Mouse (Mus musculus): ENCODE measurements around the gene Hinfp.
A peak's percentile ranks its signal among the peaks of the same experiment; 100 is the strongest.
"Not testable (repeated sequence)": the region's sequence is repeated elsewhere in the genome, so short reads cannot be mapped to it uniquely, and the experiment has no call there.

Hinfp gene

DNA sequence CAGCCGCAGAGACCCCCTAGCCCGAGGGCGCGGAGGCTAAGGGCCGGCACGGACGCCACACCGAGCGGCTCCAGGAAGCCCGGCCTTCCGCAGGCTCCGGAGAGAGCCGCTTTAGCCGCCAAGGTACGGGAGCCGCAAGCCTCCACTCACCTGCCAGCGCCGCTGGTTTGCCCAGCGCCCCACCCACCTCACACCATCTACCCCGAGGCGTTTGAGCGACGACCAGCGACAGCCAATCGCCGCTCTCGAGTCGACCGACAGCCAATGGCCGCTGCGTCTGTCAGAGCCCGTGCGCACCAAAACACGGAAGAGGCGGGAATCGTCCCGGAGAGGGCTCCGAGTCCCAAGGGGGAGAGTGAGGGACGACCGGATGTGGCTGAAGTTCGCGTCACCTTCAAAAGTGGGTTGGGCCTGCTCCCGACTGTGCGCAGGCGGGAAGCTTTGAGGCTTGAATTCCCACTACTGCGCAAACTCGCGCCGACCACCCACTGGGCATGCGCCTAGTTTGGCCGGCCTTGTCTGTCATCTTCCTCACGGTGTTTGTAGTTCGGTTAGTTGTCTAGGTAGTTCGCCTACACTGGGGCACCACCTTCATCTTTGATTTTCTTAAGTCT, at the start of gene Hinfp:
Gene Hinfp, minus strand, starts transcription at position 206 of the 614 bp plus-strand sequence.
- DNase-seq = peak; percentile 100

DNA sequence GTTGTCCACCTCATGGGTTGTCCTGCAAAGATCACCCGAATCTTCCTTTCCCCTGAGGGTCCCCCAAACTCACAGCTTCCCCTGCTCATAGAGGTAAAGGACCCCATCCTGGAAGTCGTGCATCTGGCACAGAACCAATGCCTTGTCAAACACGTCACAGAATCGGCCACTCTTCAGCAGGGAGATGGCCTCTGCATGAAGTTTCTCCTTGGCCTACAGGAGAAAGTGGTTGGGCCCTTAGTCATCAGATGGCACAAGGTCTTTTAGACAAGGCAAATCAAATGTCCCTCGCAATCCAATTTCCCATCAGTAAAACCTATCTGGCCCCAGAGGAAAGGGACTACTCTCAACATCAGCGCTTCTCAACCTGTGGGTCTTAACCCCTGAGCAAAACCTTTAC, 47.7 kb upstream of the Hinfp start:
- DNase-seq = peak; percentile 85

DNA sequence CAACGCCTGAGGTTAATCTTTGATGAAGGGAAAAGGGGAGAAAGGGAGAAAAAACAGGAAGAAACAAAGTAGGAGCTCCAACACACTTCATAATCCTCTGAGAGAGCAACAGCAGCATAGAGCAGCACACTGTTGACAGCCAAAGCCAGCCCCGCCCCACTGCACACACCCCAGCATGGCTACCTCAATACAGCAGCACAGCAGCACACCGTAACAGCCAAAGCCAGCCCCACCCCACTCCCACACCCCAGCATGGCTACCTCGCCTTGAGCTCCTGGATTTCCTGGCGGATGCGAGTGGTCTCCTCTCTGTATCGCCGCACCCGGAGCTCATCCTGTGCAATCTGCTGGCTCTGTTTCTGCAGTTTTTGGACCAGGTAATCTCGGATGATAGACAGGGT, 46.9 kb upstream of the Hinfp start:
- no peak for DNase-seq

DNA sequence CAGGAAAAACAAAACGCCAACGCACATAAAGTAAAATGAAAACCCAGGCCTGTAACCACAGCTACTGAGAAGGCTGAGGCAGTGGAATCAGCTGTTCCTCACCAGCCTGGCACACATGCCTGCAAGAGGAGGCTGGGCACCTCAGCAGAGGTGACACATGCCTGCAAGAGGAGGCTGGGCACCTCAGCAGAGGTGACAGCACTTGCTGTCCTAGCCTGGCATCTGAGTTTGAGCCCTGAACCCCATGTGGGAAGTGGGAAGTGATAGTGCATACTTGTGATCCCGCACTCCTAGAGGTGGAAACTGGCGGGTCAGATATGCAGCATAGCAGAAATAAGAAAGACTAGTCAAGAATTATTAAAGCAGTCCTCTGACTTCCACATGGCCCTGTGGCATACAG, 45.9 kb upstream of the Hinfp start:
- DNase-seq = peak; percentile 88

DNA sequence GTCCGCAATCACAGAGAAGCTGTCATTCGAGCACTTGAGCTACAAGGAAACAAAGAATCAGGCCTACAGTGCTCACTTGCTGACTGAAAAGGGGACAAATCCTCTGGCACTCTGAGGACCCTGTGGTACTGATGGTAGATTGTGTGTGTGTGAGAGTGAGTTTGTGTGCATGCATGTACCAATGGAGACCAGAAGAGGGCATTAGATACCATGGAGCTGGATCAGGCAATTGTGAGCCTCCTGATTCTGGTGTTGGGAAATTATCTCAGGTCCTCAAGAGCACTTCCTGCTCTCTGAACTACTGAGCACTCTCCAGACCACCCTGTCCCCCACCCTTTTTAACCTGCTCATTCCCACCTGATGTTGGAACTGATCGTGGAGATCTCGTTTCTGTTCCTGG, 43.1 kb upstream of the Hinfp start:
- DNase-seq = no peak

DNA sequence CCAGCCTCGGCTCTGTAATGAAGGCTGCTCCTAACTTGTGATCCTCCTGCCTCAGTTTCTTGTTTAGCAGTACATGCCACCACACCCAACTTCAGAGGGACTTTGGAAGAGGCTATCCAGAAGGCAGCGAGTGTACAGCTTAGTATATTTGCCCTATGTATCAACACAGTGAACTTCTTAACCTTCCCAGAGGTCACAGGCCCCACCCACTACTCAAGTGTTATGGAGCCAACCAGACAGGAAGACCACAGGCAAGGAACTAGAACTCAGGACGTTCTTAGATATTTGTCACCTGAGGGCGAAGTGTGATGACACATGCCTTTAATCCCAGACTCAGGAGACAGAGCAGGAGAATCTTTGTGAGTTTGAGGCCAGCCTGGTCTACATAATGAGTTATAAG, 42.1 kb upstream of the Hinfp start:
- peak; percentile 80 for DNase-seq

DNA sequence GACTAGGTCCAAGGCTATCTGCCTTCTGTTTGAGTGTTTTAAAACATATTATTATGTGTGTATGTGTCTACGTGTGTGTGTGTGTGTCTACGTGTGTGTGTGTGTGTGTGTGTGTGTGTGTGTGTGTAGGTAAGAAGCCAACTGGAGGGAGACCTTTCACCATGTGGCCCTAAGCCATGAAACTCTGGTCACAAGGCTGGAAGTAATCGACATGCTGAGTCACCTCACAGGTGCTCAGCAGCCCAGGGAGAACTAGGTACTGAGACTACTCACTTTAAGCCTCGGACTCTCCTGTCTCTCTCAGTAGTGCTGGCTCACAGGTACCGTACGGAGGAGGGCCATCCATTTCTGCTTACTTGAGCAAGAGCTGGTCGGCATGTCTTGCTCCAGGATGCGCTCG, 41.7 kb upstream of the Hinfp start:
- no peak for DNase-seq

DNA sequence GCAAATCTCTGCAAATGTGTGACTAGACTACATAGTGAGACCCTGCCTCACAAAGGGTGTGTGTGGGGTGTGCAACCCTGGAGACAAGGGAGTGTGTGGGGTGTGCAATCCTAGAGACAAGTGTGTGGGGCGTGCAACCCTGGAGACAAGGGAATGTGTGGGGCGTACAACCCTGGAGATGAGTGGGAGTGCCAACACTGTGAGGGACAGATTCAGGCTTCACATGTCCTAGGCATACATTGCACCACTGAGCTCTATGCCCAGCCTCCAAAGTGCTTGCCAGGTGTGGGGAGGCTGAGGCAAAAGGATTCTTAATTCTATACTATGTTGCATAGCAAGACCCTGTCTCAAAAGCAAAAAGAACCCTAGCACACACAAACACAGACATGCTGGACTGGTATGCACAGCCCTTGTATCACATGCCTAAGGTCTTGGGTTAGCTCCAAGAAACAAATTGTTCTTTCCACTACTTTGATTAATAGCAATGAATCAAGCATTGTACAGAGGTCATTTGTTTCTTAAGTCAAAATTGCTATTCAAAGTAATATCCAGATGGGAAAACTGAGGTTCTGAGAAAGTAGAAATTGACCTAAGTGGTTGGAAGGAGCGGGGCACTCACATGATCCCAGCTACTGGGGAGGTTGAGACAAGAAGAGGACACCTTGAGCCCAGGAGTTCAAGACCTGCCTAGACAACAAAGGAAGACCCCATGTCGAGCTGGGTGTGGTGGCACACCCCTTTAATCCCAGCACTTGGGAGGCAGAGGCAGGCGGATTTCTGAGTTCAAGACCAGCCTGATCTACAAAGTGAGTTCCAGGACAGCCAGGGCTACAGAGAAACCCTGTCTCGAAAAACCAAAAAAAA, 40.3 kb upstream of the Hinfp start:
- peak; percentile 88 for DNase-seq

DNA sequence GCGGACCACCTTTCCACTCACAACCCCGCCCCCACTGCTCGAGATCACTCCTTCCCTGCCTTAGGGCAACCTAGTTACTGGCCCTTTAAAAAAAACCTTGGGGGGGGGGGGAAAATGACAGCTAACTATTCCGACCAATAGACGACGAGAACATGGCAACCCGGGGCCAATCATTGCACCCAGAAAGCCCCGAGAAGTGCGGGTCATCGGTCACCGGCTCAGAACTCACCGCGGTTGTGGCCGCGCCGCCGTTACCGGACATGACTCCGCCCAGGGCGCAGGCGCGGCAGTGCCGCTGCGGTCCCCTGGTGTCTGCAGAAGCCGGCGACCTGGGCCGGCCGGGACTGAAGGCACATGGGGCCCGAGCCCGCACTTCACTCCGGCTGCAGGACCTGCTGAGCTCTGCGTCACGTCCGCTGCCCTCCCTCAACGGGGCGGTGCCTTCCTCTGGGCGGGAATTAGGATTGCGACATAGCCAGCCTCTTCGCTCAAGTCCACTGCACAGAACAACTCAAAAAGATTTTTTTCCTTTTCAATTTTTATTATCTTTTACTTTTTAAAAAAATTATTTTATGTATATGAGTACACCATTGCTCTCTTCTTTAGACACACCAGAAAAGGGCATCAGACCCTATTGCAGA, 38.4 kb upstream of the Hinfp start, which contains the start of gene Hmbs:
Gene Hmbs, minus strand, starts transcription at position 448 of the 641 bp plus-strand sequence.
- DNase-seq = peak; percentile 99

DNA sequence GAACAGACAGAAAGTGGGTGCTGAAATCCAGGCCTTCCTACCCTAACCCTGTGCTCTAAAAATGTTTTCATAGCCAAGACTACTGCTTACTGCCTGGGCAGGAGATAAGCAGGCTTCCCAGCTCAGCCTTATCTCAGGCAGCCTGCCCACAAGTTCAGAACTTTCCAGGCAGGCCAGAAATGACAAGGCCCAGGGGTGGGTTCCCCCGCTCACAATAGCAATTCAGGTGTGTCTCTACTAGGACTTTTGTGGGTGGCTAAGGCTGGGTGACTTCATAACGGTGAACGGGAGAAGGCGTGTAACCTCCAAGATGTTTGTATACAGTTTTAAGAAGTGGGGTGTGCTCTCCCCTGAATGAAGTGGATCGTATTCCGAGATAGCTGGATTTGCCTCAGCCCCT, 37.8 kb upstream of the Hinfp start:
- peak; percentile 96 for DNase-seq

DNA sequence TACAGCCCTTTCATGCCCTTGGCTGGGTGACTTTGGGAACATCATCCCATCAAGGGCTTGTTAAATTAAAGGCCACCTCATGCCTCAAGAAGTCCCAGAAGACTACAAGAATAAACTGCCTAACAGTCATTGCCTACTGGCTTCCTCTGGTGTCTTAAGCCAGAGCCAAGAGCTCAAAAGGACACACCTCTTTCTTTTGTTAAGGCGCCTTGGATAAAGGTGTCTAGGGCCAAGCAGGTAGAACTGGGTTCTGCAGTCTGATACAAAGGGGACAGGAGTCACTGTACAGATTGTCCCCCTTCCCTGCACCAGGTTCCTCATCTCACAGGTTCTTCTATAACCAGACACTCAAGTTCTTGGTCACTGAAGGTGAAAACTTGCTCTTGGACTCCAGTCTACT, 37.1 kb upstream of the Hinfp start:
- DNase-seq = peak; percentile 85

DNA sequence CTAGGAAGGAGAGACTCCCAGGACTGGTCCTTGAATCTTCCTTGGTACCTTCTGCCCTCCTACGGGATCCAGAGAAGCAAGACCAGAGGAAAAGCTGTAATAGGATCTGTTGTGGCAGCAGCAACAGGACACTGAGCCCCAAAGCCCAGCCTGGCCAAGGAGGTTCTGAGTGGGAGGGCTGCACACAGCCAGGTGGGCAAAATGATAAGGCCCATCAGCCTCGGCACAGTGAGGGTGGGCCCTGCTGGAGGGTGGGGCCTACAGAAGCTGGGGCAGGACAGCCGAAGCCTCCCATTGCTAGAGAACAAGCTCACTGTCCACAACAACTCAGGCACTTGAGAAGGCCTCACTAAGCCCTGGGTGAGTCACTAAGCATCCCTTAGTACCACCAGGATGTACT, 36.7 kb upstream of the Hinfp start:
- peak; percentile 85 for DNase-seq

DNA sequence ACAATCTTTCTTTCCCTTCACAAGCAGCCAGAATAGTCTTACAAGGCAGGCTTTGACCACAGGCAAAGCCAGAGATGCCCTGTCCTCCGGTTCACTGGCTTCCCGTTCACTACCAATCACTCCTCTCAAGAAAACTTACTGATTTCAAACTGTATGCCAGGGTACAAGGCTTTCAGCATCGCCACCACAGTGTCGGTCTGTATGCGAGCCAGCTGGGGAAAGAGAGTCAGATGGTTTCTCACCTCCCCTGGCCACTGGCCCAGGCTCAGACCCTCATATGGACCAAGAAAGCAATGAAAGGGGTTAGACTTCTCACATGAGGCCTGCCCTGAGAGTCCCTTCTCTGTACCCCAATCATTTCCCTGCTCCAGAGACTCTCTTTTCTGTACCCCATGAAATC, 36.0 kb upstream of the Hinfp start:
- peak; percentile 84 for DNase-seq

DNA sequence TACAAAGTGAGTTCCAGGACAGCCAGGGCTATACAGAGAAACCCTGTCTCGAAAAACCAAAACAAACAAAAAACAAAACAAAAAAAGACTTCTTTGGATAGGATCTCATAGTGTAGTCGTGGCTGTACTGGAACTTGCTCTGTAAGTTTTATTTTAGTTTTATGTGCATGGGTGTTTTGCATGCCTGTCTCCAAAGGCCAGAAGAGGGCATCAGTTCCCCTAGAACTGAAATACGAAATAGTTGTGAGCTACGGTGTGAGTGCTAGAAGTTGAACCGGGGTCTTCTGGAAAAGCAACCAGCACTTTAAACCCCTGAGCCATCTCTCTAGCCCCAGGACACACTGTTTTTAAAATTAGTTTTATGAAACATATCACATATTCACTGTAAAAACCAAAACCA, 33.1 kb upstream of the Hinfp start:
- DNase-seq = no peak

DNA sequence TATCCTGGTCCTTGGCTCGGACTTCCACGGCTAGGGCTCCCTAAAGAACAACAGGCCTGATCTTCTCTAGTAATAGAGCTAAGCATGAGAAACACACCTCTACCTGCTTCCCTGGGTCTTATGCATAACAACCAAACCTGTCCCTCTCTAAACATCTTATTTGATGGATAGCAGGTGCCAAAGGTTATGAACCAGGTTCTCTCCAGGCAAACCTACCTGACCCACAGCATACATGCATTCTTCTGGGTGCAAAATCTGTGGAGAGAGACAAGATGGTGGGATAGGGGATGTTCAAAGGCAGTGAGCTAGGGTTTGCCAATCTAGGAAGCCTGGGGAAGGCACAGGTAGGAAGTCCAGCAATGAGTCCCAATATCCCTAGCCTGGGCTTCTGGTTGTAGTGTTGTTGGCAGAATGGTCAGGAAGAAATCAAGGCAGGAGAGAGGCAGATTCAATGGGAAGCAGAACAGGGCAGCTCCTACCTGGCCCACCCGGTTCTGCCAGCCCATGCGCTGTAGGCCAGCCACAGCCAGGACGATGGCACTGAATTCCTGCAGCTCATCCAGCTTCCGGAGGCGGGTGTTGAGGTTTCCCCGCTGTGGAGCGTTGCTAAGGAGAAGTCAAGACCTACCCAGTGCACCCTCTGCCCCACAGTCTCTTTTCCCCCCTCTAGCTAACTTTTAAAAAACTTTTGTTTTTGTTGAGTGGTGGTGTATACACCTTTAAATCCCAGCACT, 32.1 kb upstream of the Hinfp start:
- no peak for DNase-seq

DNA sequence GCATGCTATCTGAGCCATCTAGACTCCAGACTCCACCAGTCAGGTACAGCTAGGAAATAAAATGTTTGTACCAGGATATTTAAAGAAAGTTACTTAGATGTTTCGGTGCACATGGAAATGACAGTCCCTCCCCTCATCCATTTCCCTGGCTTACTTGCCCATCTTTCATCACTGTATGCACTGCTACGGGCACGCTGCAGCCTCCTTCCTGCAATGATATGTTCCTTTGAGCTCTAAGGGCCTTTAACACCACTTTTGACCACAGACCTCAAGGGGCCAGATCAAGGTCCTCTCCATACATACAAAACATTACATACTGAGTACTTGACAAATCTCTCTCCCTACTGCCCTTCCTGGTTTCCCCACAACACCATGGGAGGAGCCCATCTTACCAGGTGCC, 31.5 kb upstream of the Hinfp start:
- DNase-seq = no peak

DNA sequence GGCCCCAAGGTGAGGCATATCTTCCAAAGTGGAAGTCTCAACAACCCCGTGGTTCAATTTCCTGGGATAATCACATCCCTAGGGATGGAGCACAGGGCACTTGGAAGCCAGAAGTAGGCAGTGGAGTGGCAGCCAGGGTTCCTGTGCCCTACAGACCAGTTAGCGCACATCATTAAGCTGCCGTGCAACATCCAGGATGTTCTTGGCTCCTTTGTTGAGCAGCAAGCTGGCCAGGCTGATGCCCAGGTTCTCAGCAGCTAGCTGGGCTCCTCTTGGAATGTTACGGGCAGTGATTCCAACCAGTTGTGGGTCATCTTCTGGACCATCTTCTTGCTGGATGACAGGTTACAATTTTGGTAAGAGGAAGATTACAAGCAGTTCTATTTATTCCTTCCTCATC, 31.0 kb upstream of the Hinfp start:
- DNase-seq = not testable (repeated sequence)

DNA sequence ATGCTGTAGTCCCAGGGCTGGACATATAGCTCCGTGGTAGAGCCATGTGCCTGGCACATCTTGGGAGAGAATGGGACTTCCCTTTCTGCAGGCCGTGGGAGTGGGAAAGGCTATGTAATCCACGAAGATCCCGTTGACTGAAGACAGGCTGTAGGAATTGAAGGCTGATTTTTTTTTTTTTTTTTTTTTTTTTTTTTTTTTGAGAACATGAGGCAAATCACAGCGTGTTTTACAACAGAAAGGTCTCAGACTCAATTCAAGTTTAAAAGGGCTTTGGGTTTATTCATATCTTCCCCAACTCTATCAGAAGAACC, 30.6 kb upstream of the Hinfp start:
- no peak for DNase-seq

DNA sequence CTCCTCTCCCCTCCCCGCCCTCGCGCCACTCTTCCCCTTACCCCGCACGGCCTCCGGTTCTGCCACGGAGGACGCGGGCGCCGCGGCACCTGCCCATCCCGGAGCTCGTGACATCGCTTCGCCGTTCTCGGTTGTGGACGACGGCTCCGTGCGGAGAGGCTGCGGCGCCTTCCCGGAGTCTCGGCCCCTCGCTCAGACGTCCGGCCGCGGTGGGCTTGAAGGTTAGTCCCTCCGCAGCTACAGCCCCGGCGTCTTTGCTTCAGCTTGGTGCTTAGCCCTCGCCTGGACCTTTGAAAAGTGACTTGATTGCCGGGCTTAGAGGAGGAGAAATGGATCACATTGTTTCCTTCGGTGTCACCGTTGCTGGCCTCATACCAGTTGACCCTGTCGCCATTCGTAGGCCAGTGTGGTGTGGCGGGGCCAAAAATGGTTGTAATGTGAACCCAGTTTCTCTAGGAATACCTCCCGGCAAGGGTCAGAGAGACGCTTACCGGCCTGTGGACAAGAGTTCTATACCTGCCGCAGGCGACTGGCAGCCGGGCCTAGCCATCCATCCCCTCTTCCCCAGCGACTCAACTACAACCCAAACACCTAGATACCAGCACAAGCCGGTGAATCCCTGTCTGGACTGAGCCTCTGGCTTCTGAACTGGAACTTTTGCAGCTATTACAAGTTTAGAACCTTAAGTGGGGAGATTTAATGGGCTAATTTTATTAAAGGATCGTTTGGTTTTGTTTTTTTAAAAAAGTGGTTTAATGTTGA, 30.0 kb upstream of the Hinfp start:
- peak; percentile 93 for DNase-seq

DNA sequence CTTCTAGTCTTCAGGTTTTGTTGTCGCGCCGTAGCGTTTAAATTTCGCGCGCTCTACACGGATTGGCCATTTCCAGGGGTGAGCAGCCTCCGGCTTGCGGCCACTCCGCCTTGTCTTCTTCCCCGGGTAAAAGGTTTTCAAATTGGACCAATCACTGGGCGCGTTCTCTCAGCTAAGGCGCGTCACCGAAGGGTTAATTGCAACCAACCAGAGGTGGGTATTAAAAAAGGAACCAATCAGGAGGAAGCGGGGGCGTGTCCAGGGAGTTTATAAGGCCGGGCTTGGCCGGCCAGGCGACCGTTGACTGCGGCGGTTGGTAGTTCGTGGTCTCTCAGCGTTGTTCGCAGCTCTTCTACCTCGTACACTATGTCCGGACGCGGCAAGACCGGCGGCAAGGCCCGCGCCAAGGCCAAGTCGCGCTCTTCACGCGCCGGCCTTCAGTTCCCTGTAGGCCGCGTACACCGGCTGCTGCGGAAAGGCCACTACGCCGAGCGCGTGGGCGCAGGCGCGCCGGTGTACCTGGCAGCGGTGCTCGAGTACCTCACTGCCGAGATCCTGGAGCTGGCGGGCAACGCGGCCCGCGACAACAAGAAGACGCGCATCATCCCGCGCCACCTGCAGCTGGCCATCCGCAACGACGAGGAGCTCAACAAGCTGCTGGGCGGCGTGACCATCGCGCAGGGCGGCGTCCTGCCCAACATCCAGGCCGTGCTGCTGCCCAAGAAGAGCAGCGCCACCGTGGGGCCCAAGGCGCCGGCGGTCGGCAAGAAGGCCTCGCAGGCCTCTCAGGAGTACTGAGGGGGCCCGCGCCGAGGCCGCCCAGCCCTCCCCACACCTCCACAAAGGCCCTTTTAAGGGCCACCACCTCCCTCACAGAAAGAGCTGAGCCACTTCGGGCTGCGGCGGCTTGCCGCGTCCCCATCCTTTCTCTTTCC, 29.2 kb upstream of the Hinfp start, which contains the start of gene H2afx:
Gene H2afx, plus strand, starts transcription at position 299 of the 935 bp plus-strand sequence.
- DNase-seq = peak; percentile 100

DNA sequence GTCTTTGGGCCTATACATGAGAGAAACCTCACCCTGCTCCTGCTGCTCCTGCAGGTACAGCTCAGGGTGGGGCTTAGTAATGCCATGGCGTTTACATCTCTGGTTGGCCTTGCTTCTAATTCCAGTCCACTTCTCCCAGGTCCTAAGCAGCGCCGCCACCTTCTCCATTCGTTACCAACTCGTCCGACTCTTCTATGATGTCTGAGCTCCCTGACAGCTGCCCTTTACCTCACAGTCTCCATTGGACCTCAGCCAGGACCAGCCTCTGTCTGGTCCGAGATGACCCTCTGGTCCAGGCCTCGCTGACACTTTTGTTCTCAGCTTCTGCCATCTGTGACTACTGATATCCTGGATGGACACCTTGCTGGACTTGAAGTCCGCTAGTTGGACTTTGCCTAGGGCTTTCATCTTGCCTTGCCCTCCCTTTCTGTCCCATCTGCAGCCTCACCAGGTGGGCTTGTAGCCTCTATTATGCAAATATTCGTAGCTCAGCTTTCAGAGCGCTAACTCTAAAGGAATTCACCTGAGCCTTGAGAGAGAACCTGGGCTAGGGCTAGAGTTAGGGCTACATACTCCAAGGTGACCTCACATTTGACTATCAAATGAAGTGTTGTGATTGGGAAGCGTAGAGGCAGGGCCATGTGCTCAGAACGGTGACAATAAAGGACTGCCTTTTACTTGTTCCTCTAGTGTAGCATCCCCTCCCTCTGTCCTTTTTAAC, 27.6 kb upstream of the Hinfp start:
- DNase-seq = no peak

All from heart, adult 11 months (tissue).